ENCODE assay signal across 38 mouse cellular contexts in the genomic region with DNA sequence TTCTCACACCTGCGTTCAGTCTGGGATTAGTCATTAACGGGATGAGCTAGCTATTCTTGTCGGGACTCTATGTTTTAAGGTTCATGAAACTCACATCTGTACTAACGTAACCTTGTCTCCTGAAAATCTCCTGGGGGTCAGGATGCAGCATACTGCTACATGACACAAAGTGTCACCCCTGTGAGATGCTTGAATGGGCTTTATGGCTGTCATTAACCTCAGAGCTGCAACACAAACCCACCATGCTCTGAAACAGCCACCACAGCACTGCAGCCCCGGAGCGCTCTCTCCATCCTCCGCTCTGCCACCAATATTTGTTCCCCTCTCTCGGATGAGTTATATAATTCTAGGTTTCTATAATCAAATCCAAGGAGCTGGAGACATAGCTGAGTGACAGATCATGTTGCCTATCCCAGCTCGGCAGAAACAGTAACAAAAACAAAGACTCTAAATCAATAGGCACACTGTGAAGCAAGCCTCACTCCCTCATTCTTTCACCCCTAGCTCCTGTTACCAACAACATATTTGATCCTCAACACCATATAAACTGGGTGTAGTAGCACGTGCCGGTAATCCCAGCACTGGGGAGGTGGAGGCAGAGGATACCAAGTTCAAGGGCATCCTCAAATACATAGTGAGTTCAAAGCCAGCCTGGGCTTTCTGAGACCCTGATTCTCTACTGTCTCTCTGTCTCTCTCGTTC. TPM values are rescaled to one million over a fixed set of nuclear protein-coding genes. Genes with fewer than 3 reads are reported as not detected.
"Had no signal": no experiment of that assay in that cellular context is flagged by ENCODE, and none has a peak within 500 bp of the region (broad histone marks: within the 10 kb centered on the region; RNA-seq: fewer than 3 reads in every experiment).

No protein-coding gene starts in this region.

- H3K4me1 ChIP-seq: heart, embryonic 10.5 days; heart, embryonic 12.5 days; heart, embryonic 13.5 days; heart, embryonic 15.5 days; hindbrain, embryonic 12.5 days; hindbrain, embryonic 13.5 days; hindbrain, embryonic 15.5 days; intestine, embryonic 15.5 days had no signal

- H3K9me3 ChIP-seq: heart, embryonic 10.5 days; heart, embryonic 12.5 days; heart, embryonic 13.5 days; heart, embryonic 15.5 days; hindbrain, embryonic 10.5 days; hindbrain, embryonic 12.5 days; hindbrain, embryonic 13.5 days; hindbrain, embryonic 15.5 days; intestine, embryonic 15.5 days had no signal

- DNase-seq: heart, adult 18-20 months; heart, adult 2 months; heart, postnatal 10 days; heart, postnatal 14 days; heart, postnatal 36 days; heart, postnatal 4 days; kidney, adult 11 months; kidney, adult 2 months; kidney, postnatal 10 days; kidney, postnatal 14 days; kidney, postnatal 25 days; kidney, postnatal 4 days; layer of hippocampus, adult 9-11 months; layer of hippocampus, postnatal 36 days had no signal

- H3K27me3 ChIP-seq: heart, embryonic 12.5 days; heart, embryonic 13.5 days; heart, embryonic 15.5 days; hindbrain, embryonic 12.5 days; hindbrain, embryonic 13.5 days; hindbrain, embryonic 15.5 days; intestine, embryonic 15.5 days had no signal

- ATAC-seq: hindbrain, embryonic 16.5 days; hindbrain, postnatal 0 days; inflammation-experienced regulatory T-cells, adult 6 months; intestine, embryonic 15.5 days; intestine, embryonic 16.5 days; intestine, postnatal 0 days had no signal

- H3K27ac ChIP-seq: heart, adult 2 months; heart, embryonic 10.5 days; heart, embryonic 13.5 days; heart, embryonic 15.5 days; hindbrain, embryonic 10.5 days; hindbrain, embryonic 12.5 days; hindbrain, embryonic 13.5 days; hindbrain, embryonic 14.5 days; hindbrain, embryonic 15.5 days; hindbrain, postnatal 0 days; intestine, embryonic 15.5 days; layer of hippocampus, adult 2 months; left cerebral cortex, adult 2 months had no signal

- H3K36me3 ChIP-seq: heart, embryonic 10.5 days; heart, embryonic 12.5 days; heart, embryonic 13.5 days; heart, embryonic 15.5 days; hindbrain, embryonic 10.5 days; hindbrain, embryonic 12.5 days; hindbrain, embryonic 13.5 days; hindbrain, embryonic 15.5 days; intestine, embryonic 15.5 days had no signal

- H3K4me2 ChIP-seq: heart, embryonic 11.5 days; heart, embryonic 12.5 days; heart, embryonic 13.5 days; heart, embryonic 15.5 days; hindbrain, embryonic 12.5 days; hindbrain, embryonic 13.5 days; hindbrain, embryonic 14.5 days; hindbrain, embryonic 15.5 days; intestine, embryonic 15.5 days had no signal

- H3K9ac ChIP-seq: heart, embryonic 12.5 days; heart, embryonic 13.5 days; heart, embryonic 15.5 days; hindbrain, embryonic 12.5 days; hindbrain, embryonic 13.5 days; hindbrain, embryonic 14.5 days; hindbrain, embryonic 15.5 days; intestine, embryonic 15.5 days had no signal

- H3K4me3 ChIP-seq: heart, adult 2 months; heart, embryonic 10.5 days; heart, embryonic 12.5 days; heart, embryonic 13.5 days; heart, embryonic 15.5 days; hindbrain, embryonic 10.5 days; hindbrain, embryonic 12.5 days; hindbrain, embryonic 13.5 days; hindbrain, embryonic 15.5 days; intestine, embryonic 15.5 days; layer of hippocampus, adult 2 months; left cerebral cortex, adult 2 months had no signal

RNA-seq across cellular contexts. Expression of gene Gm14214, which starts 50.8 kb away (rescaled TPM):
- polyA plus RNA-seq: heart, adult 2 months; heart, embryonic 10.5 days; heart, embryonic 11.5 days; heart, embryonic 12.5 days; heart, embryonic 13.5 days; heart, embryonic 14.5 days; heart, embryonic 15.5 days; heart, embryonic 16.5 days; heart, postnatal 0 days; hindbrain, embryonic 10.5 days; hindbrain, embryonic 11.5 days; hindbrain, embryonic 12.5 days; hindbrain, embryonic 13.5 days; hindbrain, embryonic 14.5 days; hindbrain, embryonic 15.5 days; hindbrain, embryonic 16.5 days; hindbrain, postnatal 0 days; inflammation-experienced regulatory T-cells, adult 6 months; intestine, embryonic 14.5 days; intestine, embryonic 15.5 days; intestine, embryonic 16.5 days; intestine, postnatal 0 days; kidney, adult 2 months; large intestine, adult 2 months had no signal
